Mouse (Mus musculus) kidney, postnatal 36 days (tissue): Measurements from ENCODE around the gene 5730596B20Rik.

Source experiments
- DNase-seq, 2 experiments: peaks; one replicate each; pipeline ENCODE4 v3.0.0; 2021 to 2022; ENCODE audit warnings: mixed read lengths in 2 of 2

The 5730596B20Rik gene

DNA sequence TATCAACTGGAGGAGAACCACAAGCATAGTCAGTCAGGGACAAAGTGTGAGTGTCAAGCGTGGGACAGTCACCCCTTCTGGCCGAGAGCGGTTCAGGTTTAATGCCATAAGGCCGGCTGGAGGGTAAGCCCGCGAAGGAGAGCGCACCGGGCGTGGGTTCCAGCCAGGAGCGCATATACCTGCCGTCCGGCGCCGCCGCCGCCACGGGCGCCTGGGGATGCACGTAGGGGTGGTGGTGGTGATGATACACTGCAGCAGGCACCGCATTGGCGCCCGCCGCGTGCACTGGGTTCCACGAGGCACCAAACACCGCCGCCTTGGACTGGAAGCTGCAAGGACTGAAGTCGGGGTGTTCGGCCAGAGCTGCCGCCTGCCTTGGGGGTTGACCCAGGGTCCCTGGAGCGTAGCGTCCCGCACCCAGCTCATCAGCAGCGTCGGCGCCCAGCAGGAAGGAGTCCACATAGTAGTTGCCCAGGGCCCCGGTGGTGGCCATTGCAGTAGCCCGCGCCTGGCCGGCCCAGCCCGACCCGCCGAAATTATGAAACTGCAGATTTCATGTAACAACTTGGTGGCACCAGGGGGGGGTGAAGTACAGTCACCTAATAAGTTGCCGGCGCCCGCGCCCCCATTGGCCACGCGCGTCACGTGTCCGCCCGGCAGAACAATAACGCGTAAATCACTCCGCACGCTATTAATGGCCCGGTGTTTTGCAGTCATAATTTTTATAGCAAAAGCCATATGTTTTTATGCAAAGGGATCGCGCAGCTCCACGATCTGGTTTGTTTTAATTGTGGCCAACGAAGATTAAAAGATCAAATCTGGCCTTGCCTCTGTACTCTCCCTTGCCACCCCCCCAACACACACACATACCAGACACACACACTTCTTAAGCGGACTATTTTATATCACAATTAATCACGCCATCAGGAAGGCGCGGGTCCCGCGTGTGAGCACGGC lies 48.6 kb downstream of the 5730596B20Rik start:
- DNase-seq, result peak; percentile 94 to 95

DNA sequence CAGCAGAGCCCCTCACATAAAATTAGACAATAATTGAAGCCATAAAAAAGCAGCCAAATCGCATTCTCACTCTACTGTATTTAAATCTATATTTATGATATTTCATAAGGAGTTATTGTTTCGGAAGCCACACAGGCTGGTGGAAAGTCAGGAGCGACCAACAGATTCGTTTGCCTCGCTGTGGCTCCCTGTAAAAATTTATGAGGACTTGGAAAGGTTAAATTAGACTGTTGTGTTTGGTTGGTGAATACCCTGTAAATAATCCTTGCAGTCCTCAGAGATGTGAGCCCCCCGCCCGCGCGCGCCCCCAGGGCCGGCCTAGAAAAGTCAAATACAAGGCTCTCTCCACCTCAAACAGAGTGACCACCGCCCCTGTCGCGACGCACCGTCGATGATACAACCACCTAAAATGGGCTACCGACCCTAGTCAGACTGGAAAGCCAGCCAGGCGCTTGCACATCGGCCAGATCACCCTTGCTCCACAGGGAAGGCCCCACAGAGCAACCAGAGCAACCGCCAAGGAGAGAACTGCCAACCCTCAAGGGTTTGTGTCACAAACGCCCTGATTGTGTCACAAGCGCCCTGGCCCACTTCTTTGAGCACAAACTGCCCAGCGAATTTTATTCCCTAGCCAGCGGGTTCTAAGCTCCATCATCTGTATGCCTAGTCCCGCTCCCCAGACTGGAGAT lies 49.4 kb downstream of the 5730596B20Rik start:
- peak in 1 of 2 experiments; percentile 60 for DNase-seq

DNA sequence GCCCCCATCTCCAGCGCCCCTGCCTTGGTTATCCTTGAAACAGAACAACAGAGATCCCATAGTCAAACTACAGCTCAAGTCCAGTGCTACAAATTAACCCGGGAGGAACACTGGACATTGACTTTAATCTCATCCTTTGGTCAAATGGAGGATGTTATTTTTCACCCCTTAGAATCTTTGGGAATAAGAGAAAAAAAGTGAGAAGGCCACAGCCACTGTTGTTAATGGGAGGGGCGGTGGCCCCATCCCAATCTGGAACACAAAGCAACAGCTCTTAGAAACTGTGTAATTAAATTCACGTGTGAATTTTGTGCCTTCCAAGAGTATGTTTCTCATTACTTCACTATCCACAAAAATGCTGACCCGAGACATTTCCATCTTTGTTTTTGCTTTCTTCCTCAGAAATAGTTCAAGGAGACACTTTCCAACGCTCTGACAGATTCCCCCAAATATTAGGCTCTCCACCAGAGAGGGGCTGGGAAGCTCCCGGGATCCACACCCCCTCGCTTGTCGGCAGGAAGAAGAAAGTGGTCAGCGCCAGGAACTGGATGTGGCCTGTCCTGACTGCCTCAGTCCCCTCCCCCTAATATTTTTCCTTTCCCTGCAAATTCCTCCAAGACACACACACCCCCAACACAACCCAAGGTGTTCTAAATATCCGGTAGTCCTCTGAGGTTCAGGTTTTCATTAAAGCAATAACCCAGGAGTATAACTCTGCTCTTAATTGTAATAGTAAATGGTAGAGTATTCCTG lies 50.3 kb downstream of the 5730596B20Rik start:
- DNase-seq, result peak; percentile 63 to 70

DNA sequence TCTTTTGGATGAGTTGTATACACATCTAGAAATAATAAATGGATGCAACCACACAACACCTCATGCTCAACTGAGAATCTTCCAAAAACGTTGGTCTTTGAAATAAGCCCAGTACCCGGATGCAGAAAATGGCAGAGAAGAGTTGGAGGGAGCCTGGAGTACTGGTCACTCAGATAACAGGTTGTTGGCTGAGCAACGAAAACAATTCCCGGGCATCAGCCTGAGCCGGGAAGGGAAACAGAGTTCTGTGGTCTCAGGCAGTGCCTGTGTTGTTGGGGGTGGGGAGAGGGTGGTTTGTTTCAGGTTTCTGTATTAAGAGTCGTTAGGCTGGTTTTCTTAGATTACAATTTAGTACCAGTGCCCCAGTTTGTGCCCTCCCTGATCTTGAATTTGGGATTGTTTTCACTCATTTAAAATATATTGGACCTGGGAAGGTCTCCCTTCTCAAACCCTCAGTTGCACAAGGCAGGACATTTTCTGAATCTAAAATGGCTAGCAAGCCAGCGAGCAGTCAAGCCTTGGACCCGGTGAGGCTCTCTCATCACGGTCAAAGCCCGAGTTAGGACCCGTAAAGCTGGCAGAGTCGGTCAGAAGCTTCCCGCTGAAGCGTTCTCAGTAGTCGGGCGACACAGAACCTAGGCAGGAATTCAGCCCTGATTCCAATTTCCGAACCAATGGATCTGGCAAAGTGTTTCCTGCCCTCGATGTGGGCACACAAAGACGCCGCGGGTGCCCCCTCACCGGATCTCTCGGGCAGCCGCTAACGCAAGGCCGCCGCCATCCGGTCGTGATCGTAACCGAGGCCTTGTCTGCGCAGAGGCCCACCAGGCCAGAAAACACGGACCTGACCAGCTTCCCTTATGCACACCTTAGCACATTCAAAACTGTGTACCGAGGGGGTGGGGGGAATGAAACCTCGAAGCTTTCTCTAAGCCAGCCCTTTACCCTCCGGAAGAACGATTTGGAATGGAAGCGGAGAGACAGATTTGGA lies 51.5 kb downstream of the 5730596B20Rik start:
- peak in 1 of 2 experiments; percentile 79 for DNase-seq

DNA sequence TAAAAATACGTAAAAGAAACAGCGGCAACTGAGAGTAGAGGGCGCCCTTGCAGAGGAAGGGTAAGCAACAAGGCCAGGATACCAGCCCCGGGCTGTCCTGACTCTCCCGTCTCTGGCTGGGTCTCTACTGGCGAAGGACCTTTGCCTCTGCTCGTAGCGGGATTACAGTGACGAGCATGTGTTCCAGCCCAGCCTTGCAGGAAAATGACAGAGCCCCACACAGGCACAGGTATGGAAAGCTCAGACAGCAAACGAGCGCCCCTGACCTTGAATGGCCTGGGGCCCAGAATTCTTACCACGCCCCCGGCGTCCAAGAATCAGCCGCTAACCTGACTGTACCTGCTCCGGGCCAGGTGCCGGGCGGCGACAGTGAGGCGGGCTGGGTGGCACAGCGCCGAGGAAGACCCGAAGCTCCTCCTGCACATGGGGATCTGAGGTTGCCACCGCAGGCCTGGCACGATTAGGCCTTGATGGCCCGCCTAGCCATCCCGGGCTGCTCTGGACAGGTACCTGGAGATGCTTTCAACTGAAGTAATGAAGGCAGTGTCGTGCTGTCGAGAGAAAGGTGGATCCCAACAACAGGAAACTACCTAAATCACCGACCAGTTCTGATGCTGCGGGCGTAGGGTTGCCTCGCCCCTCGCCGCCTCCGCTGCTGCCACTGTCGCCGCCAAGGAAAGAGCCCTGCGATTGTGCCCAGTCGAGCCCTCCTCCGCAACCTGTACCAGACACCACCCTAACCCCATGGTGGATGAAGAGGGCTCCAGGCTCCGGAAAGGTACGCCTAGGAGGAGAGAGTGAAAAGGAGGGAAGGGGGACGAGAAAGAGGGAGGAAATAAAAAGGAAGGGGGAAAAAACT lies 52.5 kb downstream of the 5730596B20Rik start:
- DNase-seq, result peak; percentile 88
